Mouse (Mus musculus) CD4-positive, CD25-positive, alpha-beta regulatory T cell, adult 2 months (primary cell): Measurements from ENCODE around the gene Med8.

Experiments
- DNase-seq: peaks from one replicate; pipeline ENCODE4 v3.0.0-alpha.2; 2012; ENCODE audit warnings: low read depth, low spot score

Med8 gene

GRCm38 (mm10) chr4:118415779-118416178 lies 6.6 kb downstream of the Med8 start:
- DNase-seq: no peak

- DNase-seq: no peak
Observed at GRCm38 (mm10) chr4:118416329-118416728, 7.2 kb downstream of the Med8 start.

GRCm38 (mm10) chr4:118417112-118417797 lies 8.1 kb downstream of the Med8 start:
- no peak for DNase-seq

- no peak for DNase-seq
Observed at GRCm38 (mm10) chr4:118421384-118421783, 12.2 kb downstream of the Med8 start.

GRCm38 (mm10) chr4:118424541-118425160 lies 15.5 kb downstream of the Med8 start:
- no peak for DNase-seq

- DNase-seq: no peak
Observed at GRCm38 (mm10) chr4:118425374-118425773, 16.2 kb downstream of the Med8 start.

- no peak for DNase-seq
Observed at GRCm38 (mm10) chr4:118427415-118427767, 18.3 kb downstream of the Med8 start.

GRCm38 (mm10) chr4:118427768-118428451 lies 18.8 kb downstream of the Med8 start, which contains the start of gene Elovl1:
Gene Elovl1 (plus strand): TSS chr4:118428093.
- peak; percentile 88 for DNase-seq

GRCm38 (mm10) chr4:118428531-118429214 lies 19.5 kb downstream of the Med8 start:
- DNase-seq: peak; percentile 42

- DNase-seq: no peak
Observed at GRCm38 (mm10) chr4:118429215-118429895, 20.2 kb downstream of the Med8 start.

GRCm38 (mm10) chr4:118432332-118432731 lies 23.2 kb downstream of the Med8 start:
- no peak for DNase-seq

- DNase-seq: peak; percentile 95
Observed at GRCm38 (mm10) chr4:118436820-118437603, 27.9 kb downstream of the Med8 start, which contains the start of gene Cdc20. Gene Cdc20 (minus strand): TSS chr4:118437352.

GRCm38 (mm10) chr4:118437829-118438253 lies 28.7 kb downstream of the Med8 start:
- peak; percentile 52 for DNase-seq

- no peak for DNase-seq
Observed at GRCm38 (mm10) chr4:118445088-118445487, 36.0 kb downstream of the Med8 start.

GRCm38 (mm10) chr4:118445781-118446414 lies 36.8 kb downstream of the Med8 start:
- no peak for DNase-seq

- no peak for DNase-seq
Observed at GRCm38 (mm10) chr4:118446415-118447153, 37.4 kb downstream of the Med8 start.

GRCm38 (mm10) chr4:118457345-118457975 lies 48.3 kb downstream of the Med8 start, which contains the start of gene Mpl:
Gene Mpl (minus strand): TSS chr4:118457513.
- DNase-seq: no peak

- DNase-seq: no peak
Observed at GRCm38 (mm10) chr4:118464956-118465355, 55.8 kb downstream of the Med8 start.
